Mouse (Mus musculus) urinary bladder, postnatal 0 days (tissue): Measurements from ENCODE around the gene Gm7876. TPM values are rescaled to one million over a fixed set of nuclear protein-coding genes. Genes with fewer than 3 reads are reported as not detected.

Source experiments
- polyA plus RNA-seq: library from polyadenylated mRNA; unstranded; fragments of >200 nt; fragmentation: Nextera tagmentation; extraction: Ambion mirVana; gene quantifications from 2 replicates; pipeline ENCODE4 v1.2.1, GENCODE M21; 2015

Gm7876 gene
- polyA plus RNA-seq, result not detected in 2 replicates

GRCm38 (mm10) chr14:4708938-4709337, at the start of gene Gm7876:
Gene Gm7876, plus strand, starts transcription at chr14:4709238.

GRCm38 (mm10) chr14:4663892-4664291, 45.1 kb upstream of the Gm7876 start, which contains the start of gene Gm3239:
Gene Gm3239, plus strand, starts transcription at chr14:4664192.

GRCm38 (mm10) chr14:4726038-4726880, 17.2 kb downstream of the Gm7876 start, which contains the start of gene Gm3252:
Gene Gm3252, plus strand, starts transcription at chr14:4726775.

Other genes with a start within 250 kb of the Gm7876 start
- gene Gm3182, start 227.5 kb upstream of the Gm7876 start, polyA plus RNA-seq, result not detected in 2 replicates
- not detected in 2 replicates for gene Gm3047, start 153.8 kb upstream of the Gm7876 start, polyA plus RNA-seq
- gene Gm8159, start 76.9 kb upstream of the Gm7876 start, polyA plus RNA-seq, result not detected in 2 replicates
- gene Gm3239, start 45.0 kb upstream of the Gm7876 start, polyA plus RNA-seq, result not detected in 2 replicates
- 0.12 TPM in 1 of 2 replicates, not detected in the other for gene Gm3252, start 17.5 kb downstream of the Gm7876 start, polyA plus RNA-seq
- gene Gm9602, start 67.1 kb downstream of the Gm7876 start, polyA plus RNA-seq, result not detected in 2 replicates
- not detected in 2 replicates for gene Gm3269, start 128.9 kb downstream of the Gm7876 start, polyA plus RNA-seq
- gene Gm3264, start 146.3 kb downstream of the Gm7876 start, polyA plus RNA-seq, result 0.63 and 0.73 TPM in 2 replicates
- not detected in 2 replicates for gene Gm3278, start 183.2 kb downstream of the Gm7876 start, polyA plus RNA-seq